Mouse (Mus musculus) erythroblast, embryonic 14.5 days (primary cell): ENCODE results near the gene Lmtk3.

Experiments used
- GATA1 ChIP-seq: IDR thresholded peaks from 2 replicates; pipeline ENCODE4 v1.6.1; 2012; ENCODE audit warnings: low read length, inconsistent platforms, mixed read lengths
- TAL1 ChIP-seq: IDR thresholded peaks from 3 replicates; pipeline ENCODE4 v1.6.1; 2012; ENCODE audit warnings: low read length, inconsistent platforms, mixed read lengths

DNA sequence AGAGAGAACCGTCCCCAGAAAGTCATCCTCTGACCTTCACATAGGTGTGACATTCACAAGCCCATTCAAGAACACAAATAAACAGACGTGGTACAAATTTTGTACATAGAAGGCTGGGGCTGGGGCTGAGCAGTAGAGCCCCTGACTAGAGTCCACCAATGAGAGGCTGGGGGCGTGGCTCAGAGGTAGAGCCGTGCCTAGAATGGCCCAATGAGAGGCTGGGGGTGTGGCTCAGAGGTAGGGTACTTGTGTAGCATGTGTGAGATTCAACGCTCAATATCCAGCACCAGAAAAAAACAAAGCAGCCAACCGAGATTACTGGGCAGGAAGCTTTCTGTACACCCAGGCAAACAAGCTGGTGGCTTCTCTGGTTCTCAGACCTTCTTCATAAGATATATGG is 27.8 kb upstream of the Lmtk3 start:
- TF ChIP-seq GATA1 (no peak), TAL1 (no peak)
